ENCODE assay signal across 11 mouse cellular contexts in genomic region chr13:51736007-51736911, GRCm38 (mm10). TPM values are rescaled to one million over a fixed set of nuclear protein-coding genes. Genes with fewer than 3 reads are reported as not detected.
DNase-seq lines count a peak whose midpoint lies in the region; ATAC-seq lines count a peak whose summit lies in the region.
"Had no signal": no experiment of that assay in that cellular context is flagged by ENCODE, and none has a peak within 500 bp of the region (broad histone marks: within the 10 kb centered on the region; RNA-seq: fewer than 3 reads in every experiment).

No protein-coding gene starts in this region.

- no peak overlapping the region for H3K4me2 ChIP-seq in kidney, embryonic 15.5 days
- no peak overlapping the region for H3K4me2 ChIP-seq in stomach, embryonic 16.5 days (ENCODE audit: low read depth, low read length)
- H3K4me2 ChIP-seq in forebrain, embryonic 14.5 days (ENCODE audit: low read length) = no peak overlapping the region
- H3K4me2 ChIP-seq: limb, embryonic 15.5 days had no signal

- no peaks in the 10 kb centered on the region for H3K36me3 ChIP-seq in kidney, embryonic 15.5 days
- H3K36me3 ChIP-seq in stomach, embryonic 16.5 days (ENCODE audit: control insufficient read depth, insufficient read depth, low read length) = no peaks in the 10 kb centered on the region
- no peaks in the 10 kb centered on the region for H3K36me3 ChIP-seq in forebrain, embryonic 14.5 days (ENCODE audit: control insufficient read depth, insufficient read depth, low read length)
- H3K36me3 ChIP-seq: limb, embryonic 15.5 days had no signal

- no peak overlapping the region for H3K4me3 ChIP-seq in kidney, embryonic 15.5 days (replicated peaks)
- H3K4me3 ChIP-seq in stomach, embryonic 16.5 days (replicated peaks; ENCODE audit: low read length) = no peak overlapping the region
- H3K4me3 ChIP-seq in forebrain, embryonic 14.5 days (ENCODE audit: low read depth, low read length) = no peak overlapping the region
- H3K4me3 ChIP-seq: limb, embryonic 15.5 days had no signal

- ATAC-seq in kidney, embryonic 15.5 days (replicated peaks; ENCODE audit: low FRiP score) = no peak; the same call in 1 of the 2 replicates
- ATAC-seq in inflammation-experienced regulatory T-cells, adult 6 months = peak; percentile 17
- no peak for ATAC-seq in stomach, embryonic 16.5 days (ENCODE audit: insufficient read depth, low FRiP score)
- ATAC-seq in forebrain, embryonic 14.5 days = no peak

- 65% methylated on average over 13 of the region's 13 CpGs for WGBS in kidney, embryonic 15.5 days
- WGBS in stomach, embryonic 16.5 days = 68% methylated on average over 13 of the region's 13 CpGs
- 83% methylated on average over 13 of the region's 13 CpGs for WGBS in forebrain, embryonic 14.5 days

- peaks cover 30% of the 10 kb centered on the region for H3K4me1 ChIP-seq in kidney, embryonic 15.5 days
- H3K4me1 ChIP-seq in stomach, embryonic 16.5 days (ENCODE audit: control insufficient read depth, insufficient read depth, low read length) = peaks cover 13% of the 10 kb centered on the region; the same call in 1 of the 2 replicates
- H3K4me1 ChIP-seq in forebrain, embryonic 14.5 days (ENCODE audit: control insufficient read depth, insufficient read depth, low read length) = 0 out of 2 replicates have a peak, but pooled peaks cover 3% of the 10 kb centered on the region

- DNase-seq in kidney, postnatal 25 days = no peak
- peak; percentile 33 for DNase-seq in thymus, postnatal 0 days (ENCODE audit: low spot score)
- DNase-seq in thymus, adult 18-20 months = no peak
- DNase-seq in frontal cortex, adult 2 months (ENCODE audit: extremely low spot score in 1 of 2, low spot score in 1 of 2) = no peak
- no peak for DNase-seq in forebrain, embryonic 14.5 days (ENCODE audit: low spot score)
- DNase-seq: embryo, embryonic 11 days; gastrocnemius, postnatal 25 days had no signal

- H3K27ac ChIP-seq in kidney, embryonic 15.5 days = peak overlapping the region; percentile 54
- peak overlapping the region; percentile 14; the same call in 1 of the 2 replicates for H3K27ac ChIP-seq in stomach, embryonic 16.5 days (ENCODE audit: low read length)
- H3K27ac ChIP-seq in forebrain, embryonic 14.5 days (ENCODE audit: low read depth, low read length) = no peak overlapping the region

- H3K27me3 ChIP-seq in kidney, embryonic 15.5 days = no peaks in the 10 kb centered on the region
- no peaks in the 10 kb centered on the region for H3K27me3 ChIP-seq in stomach, embryonic 16.5 days (ENCODE audit: control insufficient read depth, insufficient read depth, low read length)
- no peaks in the 10 kb centered on the region for H3K27me3 ChIP-seq in forebrain, embryonic 14.5 days (replicated peaks; ENCODE audit: control insufficient read depth, insufficient read depth, low read length)
- H3K27me3 ChIP-seq: limb, embryonic 15.5 days had no signal

- H3K9me3 ChIP-seq in kidney, embryonic 15.5 days (replicated peaks) = no peaks in the 10 kb centered on the region
- no peaks in the 10 kb centered on the region for H3K9me3 ChIP-seq in stomach, embryonic 16.5 days (replicated peaks; ENCODE audit: control insufficient read depth, low read length)
- H3K9me3 ChIP-seq in forebrain, embryonic 14.5 days (replicated peaks; ENCODE audit: control insufficient read depth, low read length) = no peaks in the 10 kb centered on the region
- H3K9me3 ChIP-seq: limb, embryonic 15.5 days had no signal

- no peak overlapping the region for H3K9ac ChIP-seq in kidney, embryonic 15.5 days
- no peak overlapping the region for H3K9ac ChIP-seq in stomach, embryonic 16.5 days (ENCODE audit: low read length)
- no peak overlapping the region for H3K9ac ChIP-seq in forebrain, embryonic 14.5 days (ENCODE audit: low read length)
- H3K9ac ChIP-seq: limb, embryonic 15.5 days had no signal

RNA-seq across cellular contexts. Expression of gene Sema4d, which starts 57.3 kb away (rescaled TPM):
- polyA plus RNA-seq in kidney, embryonic 15.5 days (2015; fragmentation: Nextera tagmentation; extraction: Ambion mirVana) = 19.6 and 20.3 TPM in 2 replicates
- 55.9 and 58.5 TPM in 2 replicates for polyA plus RNA-seq in thymus, postnatal 0 days (2015; fragmentation: Nextera tagmentation; extraction: Ambion mirVana)
- polyA plus RNA-seq in inflammation-experienced regulatory T-cells, adult 6 months (2017; shearing (Covaris generic)) = 100 to 1,000 TPM; 111 to 154 (median 126) TPM
- polyA plus RNA-seq in stomach, embryonic 16.5 days (2015; fragmentation: Nextera tagmentation; extraction: Ambion mirVana) = 11.5 and 14.1 TPM in 2 replicates
- 80.9 and 95.5 TPM in 2 replicates for polyA plus RNA-seq in frontal cortex, adult 2 months (2012; rRNA removed)
- 12.7 and 22.1 TPM in 2 replicates for polyA plus RNA-seq in forebrain, embryonic 14.5 days (2014; fragmentation: Nextera tagmentation; extraction: Ambion mirVana)
